Mouse (Mus musculus) MEL (cell line): Measurements from ENCODE around the gene Cchcr1. TPM values are rescaled to one million over a fixed set of nuclear protein-coding genes. Genes with fewer than 3 reads are reported as not detected.

Experiments
- DNase-seq: peaks from one replicate; pipeline ENCODE4 v3.0.0; 2011; ENCODE audit warnings: low read depth, low spot score
- H3K27ac ChIP-seq: 2 replicates; pipeline ENCODE4 v1.5.1; 2012; ENCODE audit warnings: low read depth, mild to moderate bottlenecking, control low read depth, low read length, moderate library complexity; ENCODE audit not compliant: control insufficient read depth
- H3K27me3 ChIP-seq, 2 experiments: fragments of 150-350 bp in 1 of 2; sonication (generic) in 1 of 2; 2 replicates each; pipeline ENCODE4 v1.6.1; 2012; ENCODE audit warnings: low read length in 2 of 2, mild to moderate bottlenecking in 2 of 2, improper control_type of control experiment in 1 of 2, moderate library complexity in 1 of 2; ENCODE audit not compliant: insufficient read depth in 2 of 2, control insufficient read depth in 1 of 2
- H3K36me3 ChIP-seq, 2 experiments: 2 replicates each; pipeline ENCODE4 v1.6.1; 2012 to 2014; ENCODE audit warnings: low read length in 2 of 2, improper control_type of control experiment in 1 of 2, inconsistent platforms in 1 of 2, mild to moderate bottlenecking in 1 of 2; ENCODE audit not compliant: insufficient read depth in 2 of 2, control insufficient read depth in 1 of 2
- H3K4me1 ChIP-seq, 2 experiments: fragments of 150-350 bp in 1 of 2; sonication (generic) in 1 of 2; 2 replicates each; pipeline ENCODE4 v1.6.1; 2012; ENCODE audit warnings: low read length in 2 of 2, improper control_type of control experiment in 1 of 2, mild to moderate bottlenecking in 1 of 2; ENCODE audit not compliant: insufficient read depth in 2 of 2, control insufficient read depth in 1 of 2
- H3K4me3 ChIP-seq, 2 experiments: fragments of 150-350 bp in 1 of 2; sonication (generic) in 1 of 2; 2 replicates each; pipeline ENCODE4 v1.5.1; 2012; ENCODE audit warnings: low read depth in 2 of 2, low read length in 2 of 2, mild to moderate bottlenecking in 2 of 2, moderate library complexity in 2 of 2, control low read depth in 1 of 2, improper control_type of control experiment in 1 of 2; ENCODE audit not compliant: control insufficient read depth in 1 of 2, insufficient read depth in 1 of 2
- H3K79me2 ChIP-seq: 2 replicates; pipeline ENCODE4 v1.6.1; 2012; ENCODE audit warnings: mild to moderate bottlenecking, low read length, moderate library complexity; ENCODE audit not compliant: control insufficient read depth, poor library complexity, insufficient read depth
- H3K9ac ChIP-seq: 2 replicates; pipeline ENCODE4 v1.6.1; 2012; ENCODE audit warnings: low read depth, mild to moderate bottlenecking, control low read depth, low read length, moderate library complexity; ENCODE audit not compliant: control insufficient read depth, poor library complexity, severe bottlenecking
- H3K9me3 ChIP-seq: fragments of 150-350 bp; sonication (generic); replicated peaks from 2 replicates; pipeline ENCODE4 v1.6.1; 2012; ENCODE audit warnings: mild to moderate bottlenecking, low read length, improper control_type of control experiment, moderate library complexity; ENCODE audit not compliant: insufficient read depth
- CTCF ChIP-seq, 3 experiments: IDR thresholded peaks in 2 of 3; conservative IDR thresholded peaks in 1 of 3; 2 replicates each; pipeline ENCODE4 v1.5.1; 2011 to 2012; ENCODE audit warnings: low read length in 3 of 3, low read depth in 2 of 3, mild to moderate bottlenecking in 2 of 3, improper control_type of control experiment in 1 of 3, inconsistent platforms in 1 of 3, mixed read lengths in 1 of 3, moderate library complexity in 1 of 3; ENCODE audit not compliant: control insufficient read depth in 1 of 3, insufficient read depth in 1 of 3, poor library complexity in 1 of 3, severe bottlenecking in 1 of 3
- GATA1 ChIP-seq: IDR thresholded peaks from 2 replicates; pipeline ENCODE4 v1.6.1; 2011; ENCODE audit warnings: low read depth, low read length, improper control_type of control experiment
- JUND ChIP-seq: IDR thresholded peaks from 2 replicates; pipeline ENCODE4 v1.6.1; 2011; ENCODE audit warnings: low read depth, mild to moderate bottlenecking, improper control_type of control experiment, low read length
- KAT2A ChIP-seq: conservative IDR thresholded peaks from 2 replicates; pipeline ENCODE4 v1.6.1; 2012; ENCODE audit warnings: low read depth, low read length, improper control_type of control experiment, inconsistent platforms
- MEF2A ChIP-seq: IDR thresholded peaks from 2 replicates; pipeline ENCODE4 v1.6.1; 2014; ENCODE audit warnings: low read depth, mild to moderate bottlenecking, inconsistent platforms, low read length, improper control_type of control experiment; ENCODE audit not compliant: poor library complexity, insufficient replicate concordance, severe bottlenecking; ENCODE audit errors: extremely low read depth
- MYC ChIP-seq: IDR thresholded peaks from 2 replicates; pipeline ENCODE4 v1.6.1; 2011; ENCODE audit warnings: low read depth, mild to moderate bottlenecking, low read length, improper control_type of control experiment, moderate library complexity
- NELFE ChIP-seq: IDR thresholded peaks from 2 replicates; pipeline ENCODE4 v1.6.1; 2011; ENCODE audit warnings: low read depth, low read length, improper control_type of control experiment
- NRF1 ChIP-seq: IDR thresholded peaks from 2 replicates; pipeline ENCODE4 v1.6.1; 2014; ENCODE audit warnings: low read depth, mild to moderate bottlenecking, inconsistent platforms, low read length, improper control_type of control experiment, moderate library complexity; ENCODE audit not compliant: poor library complexity, insufficient read depth, severe bottlenecking
- POLR2AphosphoS5 ChIP-seq: IDR thresholded peaks from 2 replicates; pipeline ENCODE4 v1.6.1; 2012; ENCODE audit warnings: low read depth, borderline replicate concordance, mild to moderate bottlenecking, inconsistent platforms, low read length, moderate library complexity, mixed read lengths
- SIN3A ChIP-seq: IDR thresholded peaks from 2 replicates; pipeline ENCODE4 v1.6.1; 2012; ENCODE audit warnings: low read length, improper control_type of control experiment, inconsistent platforms
- SMC3 ChIP-seq: IDR thresholded peaks from 2 replicates; pipeline ENCODE4 v1.6.1; 2011; ENCODE audit warnings: low read depth, low read length, improper control_type of control experiment
- TAL1 ChIP-seq: IDR thresholded peaks from 2 replicates; pipeline ENCODE4 v1.6.1; 2012; ENCODE audit warnings: mild to moderate bottlenecking, inconsistent platforms, low read length, moderate library complexity, mixed read lengths
- TBP ChIP-seq: IDR thresholded peaks from 2 replicates; pipeline ENCODE4 v1.8.0; 2011; ENCODE audit warnings: low read depth, low read length, improper control_type of control experiment
- USF2 ChIP-seq, 2 experiments: IDR thresholded peaks; 2 replicates each; pipeline ENCODE4 v1.6.1; 2011 to 2012; ENCODE audit warnings: improper control_type of control experiment in 2 of 2, low read length in 2 of 2, borderline replicate concordance in 1 of 2, inconsistent platforms in 1 of 2, low read depth in 1 of 2, mild to moderate bottlenecking in 1 of 2; ENCODE audit not compliant: insufficient read depth in 1 of 2
- ZKSCAN1 ChIP-seq: IDR thresholded peaks from 2 replicates; pipeline ENCODE4 v1.6.1; 2012; ENCODE audit warnings: low read depth, mild to moderate bottlenecking, inconsistent platforms, low read length, improper control_type of control experiment, moderate library complexity
- ZMIZ1 ChIP-seq: IDR thresholded peaks from 2 replicates; pipeline ENCODE4 v1.6.1; 2012; ENCODE audit warnings: low read depth, mild to moderate bottlenecking, inconsistent platforms, low read length, improper control_type of control experiment, moderate library complexity
- polyA plus RNA-seq, 2 experiments: library from polyadenylated mRNA; stranded (reverse) in 1 of 2; unstranded in 1 of 2; fragments of >175 nt in 1 of 2; fragments of >200 nt in 1 of 2; gene quantifications; 2 replicates each; pipeline versions ENCODE4 v1.2.1 to v1.2.4; 2012; ENCODE audit warnings: low replicate concordance in 2 of 2, low read depth in 1 of 2; ENCODE audit not compliant: insufficient read length in 2 of 2, insufficient read depth in 1 of 2, missing spikeins in 1 of 2
- total RNA-seq: library from RNA; depleted of rRNA; stranded (reverse); fragments of 300-350 nt; gene quantifications from 2 replicates; pipeline ENCODE4 v1.2.3, GENCODE M21; 2012

Cchcr1 gene
- total and polyA plus RNA-seq, 3 experiments: 14.3 to 21.7 TPM; not detected in 1

DNA sequence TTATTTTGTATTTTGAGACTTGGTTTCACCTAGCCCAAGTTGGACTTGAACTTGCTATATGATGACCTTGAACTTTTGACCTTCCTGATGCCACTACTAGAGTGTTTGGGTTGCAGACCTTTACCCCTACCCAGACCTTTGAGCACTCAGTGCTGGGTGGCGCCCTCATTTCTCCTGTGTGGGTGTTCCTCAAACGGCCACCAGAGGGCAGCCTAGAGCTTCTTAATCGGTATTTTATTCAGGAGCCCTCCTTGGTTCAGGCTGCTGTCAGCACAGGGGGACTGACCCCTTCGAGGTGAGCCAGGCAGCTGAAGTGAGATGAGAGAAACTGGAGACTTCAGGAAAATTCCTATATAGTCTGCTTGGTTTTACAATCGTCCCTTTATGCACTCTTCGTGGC, 27.8 kb downstream of the Cchcr1 start (continued):
- TF ChIP-seq USF2 (IDR thresholded peaks at IDR 0.05; ENCODE audit: borderline replicate concordance in 1 of 2, insufficient read depth in 1 of 2, low read depth in 1 of 2, low read length in 2 of 2): no peak
- TF ChIP-seq TAL1: no peak
- no peak for TF ChIP-seq NELFE
- TF ChIP-seq SIN3A: peak; percentile 25; the same call in 1 of the 2 replicates

DNA sequence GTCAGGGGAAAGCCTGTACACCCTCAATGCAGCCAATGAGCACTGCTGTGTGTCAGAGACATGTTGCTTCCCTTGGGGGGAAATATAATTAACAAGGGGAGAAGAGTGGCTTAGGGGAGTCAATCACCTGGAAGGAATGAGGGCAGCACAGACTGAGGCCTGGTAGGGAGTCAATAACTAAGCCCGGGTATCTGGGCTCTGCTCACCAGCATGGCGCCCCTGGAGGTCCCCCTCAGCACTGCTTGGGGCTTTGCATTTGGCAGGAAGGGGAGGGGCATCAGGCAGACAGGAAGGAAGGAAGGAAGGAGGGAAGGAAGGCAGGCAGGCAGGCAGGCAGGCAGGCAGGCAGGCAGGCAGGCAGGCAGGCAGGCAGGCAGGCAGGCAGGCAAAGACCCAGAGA, 30.6 kb downstream of the Cchcr1 start:
- Histone ChIP-seq H3K4me1 (peaks cover 0 to 5% of the 10 kb centered on the region in 2 experiments; a peak in 2 of 4 replicates), H3K27me3 (no peaks in the 10 kb centered on the region), H3K79me2 (no peaks in the 10 kb centered on the region), H3K4me3 (no peak overlapping the region), H3K36me3 (peaks cover 0 to 7% of the 10 kb centered on the region in 2 experiments; a peak in 2 of 4 replicates), H3K27ac (no peak overlapping the region), H3K9ac (no peak overlapping the region), H3K9me3 (no peaks in the 10 kb centered on the region)
- TF ChIP-seq GATA1: no peak
- peak in 2 of 3 experiments; percentile 6 to 7; a peak in 2 of 6 replicates for TF ChIP-seq CTCF (IDR thresholded peaks at IDR 0.05 in 2 of 3, conservative IDR thresholded peaks at IDR 0.05 in 1 of 3; ENCODE audit: control insufficient read depth in 1 of 3, insufficient read depth in 1 of 3, low read depth in 2 of 3, low read length in 3 of 3, poor library complexity in 1 of 3, severe bottlenecking in 1 of 3)
- no peak for DNase-seq

DNA sequence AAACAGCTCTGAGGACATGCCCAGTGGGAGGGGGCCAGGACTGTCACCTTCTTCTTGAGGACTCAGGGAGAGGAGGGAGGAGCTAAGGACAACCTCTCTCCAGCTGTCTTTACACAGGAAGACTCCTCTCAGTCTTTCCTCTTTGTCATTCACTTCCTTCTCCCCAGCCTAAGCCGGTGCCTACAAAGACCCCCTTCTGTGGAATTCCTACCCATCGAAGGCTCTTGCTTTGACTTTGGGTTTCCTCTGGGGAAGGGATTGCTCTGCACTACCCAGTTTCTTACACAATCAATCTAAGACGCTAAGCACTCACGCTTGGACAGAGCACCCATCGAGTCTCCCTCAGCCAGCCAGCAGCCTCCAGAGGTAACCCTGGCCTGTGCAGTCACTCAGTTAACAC, 31.7 kb downstream of the Cchcr1 start:
- TF ChIP-seq MYC: no peak
- TF ChIP-seq JUND: no peak
- no peak for TF ChIP-seq NRF1
- TF ChIP-seq ZKSCAN1: no peak
- no peak for TF ChIP-seq NELFE
- no peak for TF ChIP-seq SMC3
- no peak for TF ChIP-seq POLR2AphosphoS5
- TF ChIP-seq KAT2A: no peak
- TF ChIP-seq MEF2A: no peak
- no peak for TF ChIP-seq TBP
- TF ChIP-seq ZMIZ1: no peak
- H3K9ac ChIP-seq: no peak overlapping the region
- no peaks in the 10 kb centered on the region for H3K9me3 ChIP-seq
- H3K4me1 ChIP-seq: peaks cover 0 to 5% of the 10 kb centered on the region in 2 experiments; a peak in 1 of 4 replicates
- H3K36me3 ChIP-seq: peaks cover 0 to 6% of the 10 kb centered on the region in 2 experiments; a peak in 1 of 4 replicates
- H3K4me3 ChIP-seq: no peak overlapping the region
- no peaks in the 10 kb centered on the region for H3K79me2 ChIP-seq
- H3K27ac ChIP-seq: no peak overlapping the region
- no peak for DNase-seq
- H3K27me3 ChIP-seq: no peaks in the 10 kb centered on the region
